Mouse (Mus musculus) adipose tissue, adult 10 weeks (tissue): Measurements from ENCODE around the gene Asb17. TPM values are rescaled to one million over a fixed set of nuclear protein-coding genes. Genes with fewer than 3 reads are reported as not detected.

Experiments used
- polyA plus RNA-seq: library from polyadenylated mRNA; stranded (reverse); fragments of 350-450 nt; fragmentation: Illumina TruSeq; extraction: RNeasy Lipid Tissue Mini Kit (QIAGEN cat#74804); gene quantifications from one replicate; pipeline ENCODE4 v1.2.3, GENCODE M21; 2014; ENCODE audit warnings: low read depth, low replicate concordance

Gene Asb17
- 3.2 TPM for polyA plus RNA-seq

DNA sequence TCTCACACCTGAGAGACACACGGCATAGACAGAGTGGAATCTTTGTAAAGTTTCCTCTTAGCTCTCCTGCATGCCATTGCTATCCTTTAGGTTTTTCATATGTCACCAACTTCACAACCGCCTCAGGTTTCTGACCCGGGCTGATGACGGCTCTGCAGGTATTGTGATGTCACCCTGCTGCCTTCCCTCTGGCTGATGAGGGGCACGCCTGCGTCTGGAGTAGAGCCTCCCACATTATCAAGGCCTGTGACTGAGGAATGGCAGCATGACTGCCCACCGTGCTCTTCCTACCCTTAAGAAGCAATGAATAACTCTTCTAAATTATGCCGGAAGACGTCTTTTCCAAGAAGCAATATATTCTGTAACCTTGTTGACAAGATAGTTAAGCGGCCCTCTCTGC lies at the start of gene Asb17:
Gene Asb17, plus strand, starts transcription at position 180 of the 400 bp plus-strand sequence.

Other genes with a start within 250 kb of the Asb17 start
- 3.9 TPM for gene St6galnac3, start 119.0 kb upstream of the Asb17 start, polyA plus RNA-seq
- gene Msh4, start 61.9 kb downstream of the Asb17 start, polyA plus RNA-seq, result not detected
- 50.7 TPM for gene Rabggtb, start 68.8 kb downstream of the Asb17 start, polyA plus RNA-seq
- 193 TPM for gene Acadm, start 100.4 kb downstream of the Asb17 start, polyA plus RNA-seq
- gene Slc44a5, start 129.2 kb downstream of the Asb17 start, polyA plus RNA-seq, result not detected